Mouse (Mus musculus) fibroblast of lung, adult 2 months (primary cell): Measurements from ENCODE around the gene Tsga10ip.
"Not testable (repeated sequence)": the region's sequence is repeated elsewhere in the genome, so short reads cannot be mapped to it uniquely, and the experiment has no call there.

ENCODE experiments used
- DNase-seq: peaks from one replicate; pipeline ENCODE4 v3.0.0-alpha.2; 2011; ENCODE audit warnings: low read depth

The Tsga10ip gene

GRCm38 (mm10) chr19:5389647-5390046 lies 12.7 kb downstream of the Tsga10ip start:
- no peak for DNase-seq

DNA sequence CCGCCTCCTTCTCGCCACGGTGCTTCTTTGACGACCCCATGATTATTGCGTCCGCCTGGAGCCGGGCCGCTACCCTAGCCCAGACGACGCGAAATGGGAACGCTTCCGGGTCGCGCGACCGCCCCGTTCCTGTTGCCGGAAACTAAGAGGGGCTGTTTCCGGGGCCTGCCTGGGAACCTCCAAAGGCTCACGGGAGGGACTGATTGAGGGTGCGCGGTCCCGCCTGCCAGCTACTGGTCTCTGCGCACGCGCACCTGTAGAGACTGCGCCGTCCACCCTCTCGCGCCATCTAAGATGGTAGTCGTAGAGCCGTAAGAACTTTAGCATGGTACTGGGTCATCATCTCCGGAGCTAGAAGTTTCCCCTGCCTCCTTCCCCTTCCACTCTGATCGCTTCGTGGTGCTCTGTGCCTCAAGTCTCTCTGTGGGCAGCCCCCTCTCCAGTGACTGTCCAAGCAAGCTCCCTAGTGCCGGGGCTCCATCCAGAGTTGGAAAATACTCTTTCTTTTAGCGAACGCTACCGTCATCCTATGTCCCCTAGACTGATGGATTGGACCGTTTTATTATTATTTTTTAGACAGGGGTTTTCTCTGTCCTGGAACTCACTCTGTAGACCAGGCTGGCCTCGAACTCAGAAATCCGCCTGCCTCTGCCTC lies 13.6 kb downstream of the Tsga10ip start, which contains the start of gene Sart1:
Gene Sart1 (minus strand): TSS at position 116 of the 655 bp plus-strand sequence.
- peak; percentile 90 for DNase-seq

- no peak for DNase-seq
Measured at GRCm38 (mm10) chr19:5388011-5388441, 14.3 kb downstream of the Tsga10ip start.

GRCm38 (mm10) chr19:5384715-5385114 lies 17.6 kb downstream of the Tsga10ip start:
- no peak for DNase-seq

DNA sequence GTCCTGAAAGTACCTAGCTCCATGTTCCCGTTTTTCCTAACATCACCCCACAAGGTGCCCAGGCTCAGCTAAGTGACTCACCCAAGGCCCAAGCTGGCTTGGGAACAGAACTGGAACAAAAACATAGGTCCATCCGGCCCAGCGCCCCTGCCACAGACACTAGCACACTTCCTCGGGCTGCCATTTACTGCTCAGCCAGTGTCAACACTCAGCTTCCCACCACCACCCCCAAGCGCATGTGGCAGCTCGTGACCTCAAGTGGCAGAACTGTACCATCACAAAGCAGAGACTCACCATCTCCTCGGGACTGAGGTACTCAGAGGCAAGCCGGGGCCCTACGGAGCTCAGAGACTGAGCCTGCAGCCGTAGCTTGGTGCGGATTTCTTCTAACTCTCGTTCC lies 19.0 kb downstream of the Tsga10ip start:
- DNase-seq = no peak

DNA sequence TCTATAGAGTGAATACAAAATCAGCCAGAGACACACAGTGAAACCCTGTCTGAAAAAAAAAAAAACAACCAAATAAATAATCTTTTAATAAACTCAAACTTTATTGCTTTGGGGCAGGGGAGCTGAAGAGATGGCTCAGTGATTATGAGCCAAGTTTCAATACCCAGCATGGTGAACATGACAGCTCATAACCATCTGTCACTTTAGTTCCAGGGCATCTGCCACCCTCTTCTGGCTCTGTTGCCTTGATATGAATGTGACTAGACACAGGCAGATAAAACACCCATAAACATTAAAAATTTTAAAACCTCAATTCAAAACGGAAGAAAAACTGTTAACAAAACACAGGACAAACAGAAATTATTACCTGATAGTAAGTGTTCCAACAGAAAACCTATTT lies 24.9 kb downstream of the Tsga10ip start:
- DNase-seq = no peak

DNA sequence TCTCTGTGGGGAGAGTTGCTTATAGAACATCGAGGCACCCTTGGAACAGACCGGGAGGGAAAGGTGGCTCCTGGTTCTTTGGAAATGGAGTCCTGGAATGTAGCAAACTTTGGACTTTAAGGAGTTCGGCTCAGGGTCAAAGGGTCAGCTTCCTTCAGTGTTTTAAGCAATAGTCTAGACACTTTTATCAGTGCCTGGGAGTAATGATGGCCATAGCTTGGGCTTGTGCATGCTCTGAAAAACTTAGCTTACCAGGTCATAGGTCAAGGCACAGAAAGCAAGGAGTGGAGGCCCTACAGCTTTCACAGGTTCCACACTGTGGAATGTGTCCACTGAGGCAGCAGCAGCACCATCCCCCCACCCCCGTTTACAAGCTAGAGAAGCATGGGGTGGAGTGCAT lies 27.6 kb downstream of the Tsga10ip start:
- no peak for DNase-seq

- DNase-seq = no peak
Measured at GRCm38 (mm10) chr19:5374177-5374576, 28.1 kb downstream of the Tsga10ip start.

DNA sequence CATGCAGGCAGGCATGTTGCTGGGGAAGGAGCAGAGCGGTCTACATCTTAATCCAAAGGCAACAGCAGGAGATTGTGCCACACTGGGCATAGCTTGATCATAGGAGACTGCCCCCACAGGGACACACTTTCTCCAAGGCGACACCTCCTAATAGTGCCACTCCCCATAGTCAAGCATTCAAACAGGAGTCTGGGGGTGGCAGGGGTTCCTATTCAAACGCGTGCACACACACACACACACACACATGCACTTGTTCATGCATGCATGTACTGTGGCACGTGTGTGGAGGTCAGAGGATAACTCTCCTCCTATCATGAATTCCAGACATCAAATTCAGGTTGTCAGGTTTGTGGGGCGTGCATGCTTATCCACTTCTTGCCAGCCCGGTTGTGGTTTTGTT lies 29.6 kb downstream of the Tsga10ip start:
- no peak for DNase-seq

- no peak for DNase-seq
Measured at GRCm38 (mm10) chr19:5370932-5371331, 31.4 kb downstream of the Tsga10ip start.

GRCm38 (mm10) chr19:5367455-5367854 lies 34.9 kb downstream of the Tsga10ip start:
- DNase-seq = no peak

DNA sequence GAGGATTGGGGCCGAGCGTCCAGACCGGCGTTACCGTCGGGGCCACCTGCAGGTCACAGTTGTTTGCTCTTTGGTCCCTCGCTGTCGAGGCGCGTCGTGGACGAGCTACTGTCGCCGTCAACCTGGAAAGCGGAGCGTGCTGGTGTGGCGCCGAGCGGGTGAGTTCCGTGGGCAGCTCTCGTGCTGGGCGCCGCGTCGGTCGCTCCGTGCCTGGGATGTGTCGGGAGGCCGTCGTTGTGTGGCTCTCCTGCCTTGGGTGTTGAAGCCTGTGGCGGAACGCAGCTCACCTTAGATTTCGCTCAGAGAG lies 35.3 kb downstream of the Tsga10ip start, which contains the start of gene Banf1:
Gene Banf1 (minus strand): TSS at position 116 of the 307 bp plus-strand sequence.
- no peak for DNase-seq

GRCm38 (mm10) chr19:5366175-5367052 lies 35.9 kb downstream of the Tsga10ip start, which contains the start of gene Eif1ad:
Gene Eif1ad (plus strand): TSS chr19:5366741.
- DNase-seq = peak; percentile 84

GRCm38 (mm10) chr19:5365751-5366150 lies 36.6 kb downstream of the Tsga10ip start:
- no peak for DNase-seq

- no peak for DNase-seq
Measured at GRCm38 (mm10) chr19:5364124-5364523, 38.2 kb downstream of the Tsga10ip start.

DNA sequence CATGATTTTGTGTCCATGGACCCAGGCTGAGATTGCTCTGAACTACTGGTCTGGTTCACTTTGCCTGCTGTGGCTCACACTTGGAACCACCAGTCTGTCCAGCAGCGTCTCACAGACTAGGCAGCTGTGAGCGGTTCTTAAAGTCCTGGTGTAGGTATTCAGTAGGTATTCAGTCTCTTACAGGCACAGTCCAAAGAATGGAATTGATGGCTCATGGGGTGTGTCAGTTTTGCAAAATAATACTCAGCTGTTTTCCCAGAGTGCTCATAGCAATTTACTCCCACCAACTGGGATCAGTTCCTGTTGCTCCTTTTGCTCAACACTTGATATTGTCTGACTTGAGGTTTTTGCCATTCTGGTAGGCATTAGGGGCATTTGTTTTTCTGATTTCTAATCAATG lies 40.1 kb downstream of the Tsga10ip start:
- DNase-seq = no peak

GRCm38 (mm10) chr19:5356080-5356479 lies 46.2 kb downstream of the Tsga10ip start:
- DNase-seq = no peak

GRCm38 (mm10) chr19:5353609-5354008 lies 48.7 kb downstream of the Tsga10ip start:
- no peak for DNase-seq

DNA sequence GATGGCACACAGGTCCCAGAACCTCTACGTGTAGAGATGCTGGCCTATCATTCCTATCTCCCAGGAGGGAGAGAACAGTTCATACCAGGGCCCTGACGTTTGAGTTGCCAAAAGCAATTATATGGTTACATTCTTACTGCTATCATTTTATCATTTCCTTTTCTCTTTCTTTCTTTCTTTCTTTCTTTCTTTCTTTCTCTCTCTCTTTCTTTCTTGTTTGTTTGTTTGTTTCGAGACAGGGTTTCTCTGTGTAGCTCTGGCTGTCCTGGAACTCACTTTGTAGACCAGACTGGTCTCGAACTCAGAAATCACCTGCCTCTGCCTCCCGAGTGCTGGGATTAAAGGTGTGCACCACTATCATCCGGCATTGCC lies 52.8 kb downstream of the Tsga10ip start, which contains the start of gene Cst6:
Gene Cst6 (minus strand): TSS at position 73 of the 372 bp plus-strand sequence.
- DNase-seq = not testable (repeated sequence)

- no peak for DNase-seq
Measured at GRCm38 (mm10) chr19:5348526-5349501, 53.5 kb downstream of the Tsga10ip start.

DNA sequence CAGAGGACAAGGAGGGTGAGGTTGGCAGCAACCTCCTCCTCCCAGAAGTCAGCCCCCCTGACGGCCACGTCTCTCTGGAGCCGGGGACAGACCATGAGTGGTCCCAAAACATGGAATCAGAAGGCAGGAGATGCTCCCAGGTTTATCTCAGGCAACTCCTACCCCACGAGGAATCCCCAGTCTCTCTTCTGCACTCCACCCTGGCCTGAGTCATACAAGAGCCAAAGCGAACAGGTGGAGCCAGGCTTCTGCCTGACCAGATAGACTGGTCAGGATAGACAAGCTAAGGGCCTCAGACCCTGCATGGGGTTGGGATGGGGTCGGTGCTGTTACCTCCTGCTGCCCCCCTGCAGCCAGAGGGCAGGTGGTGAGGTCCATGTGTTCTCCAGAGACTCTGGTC lies 54.3 kb downstream of the Tsga10ip start:
- no peak for DNase-seq
